Comparison of ENCODE assay signal across 9 mouse cellular contexts in the genomic region with DNA sequence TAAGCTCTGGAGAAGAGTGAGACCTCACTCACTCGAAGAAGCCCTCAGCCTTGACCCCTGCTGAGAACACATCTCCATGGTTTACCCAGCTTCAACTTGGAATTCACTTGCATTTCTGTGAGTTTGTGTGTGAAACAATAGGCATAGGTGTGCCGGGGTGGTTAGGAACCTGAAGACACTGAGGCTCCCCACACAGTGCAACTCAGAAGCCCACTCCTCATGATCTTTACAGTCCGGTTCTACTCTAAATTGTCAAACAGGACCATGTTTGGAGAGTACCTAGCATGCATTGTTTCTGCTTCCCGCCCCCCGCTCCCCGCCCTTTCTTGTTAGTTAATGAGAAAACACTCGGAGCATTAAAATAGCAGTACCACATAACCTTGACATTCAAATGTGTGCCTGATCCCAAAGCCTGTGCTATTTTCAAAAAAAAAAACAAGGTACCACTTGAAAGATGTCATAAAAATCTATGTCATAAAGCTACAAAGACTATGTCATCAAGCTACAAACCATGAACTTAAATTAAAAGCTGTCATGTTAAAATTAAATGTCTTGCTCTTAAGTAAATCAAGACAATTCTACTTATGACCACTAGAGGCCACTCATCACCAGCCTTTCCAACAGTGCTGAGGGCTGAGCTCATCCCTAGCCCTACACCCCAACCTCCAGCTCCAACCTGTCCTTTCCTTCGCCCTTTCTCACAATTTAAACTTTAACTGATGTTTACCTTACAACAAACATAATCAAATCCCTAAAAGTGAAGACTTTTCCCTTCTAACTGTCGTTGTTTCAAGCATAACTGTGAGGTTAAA. TPM values are rescaled to one million over a fixed set of nuclear protein-coding genes. Genes with fewer than 3 reads are reported as not detected.
DNase-seq lines count a peak whose midpoint lies in the region; ATAC-seq and TF ChIP-seq lines count a peak whose summit lies in the region.
"Had no signal": no experiment of that assay in that cellular context is flagged by ENCODE, and none has a peak within 500 bp of the region (broad histone marks: within the 10 kb centered on the region; RNA-seq: fewer than 3 reads in every experiment).

No protein-coding gene starts in this region.

- dilution Hi-C loops in CH12.LX (cut with MboI; ENCODE audit: extremely low pct_ligation_motif_present, extremely low pct_unique_long_range_greater_than_20kb, low sequenced_read_pairs) = no loop called here

- H3K27ac ChIP-seq in layer of hippocampus, adult 2 months = no peak overlapping the region
- H3K27ac ChIP-seq in CH12.LX (ENCODE audit: insufficient read depth, low read depth) = no peak overlapping the region
- H3K27ac ChIP-seq in bone marrow, adult 2 months (ENCODE audit: control insufficient read depth, insufficient read depth, low read depth, low read length, poor library complexity) = no peak overlapping the region
- no peak overlapping the region for H3K27ac ChIP-seq in embryonic facial prominence, embryonic 11.5 days (replicated peaks; ENCODE audit: low read depth, low read length)

- in situ Hi-C loops in CH12.LX (cut with MboI; ENCODE audit: low pct_ligation_motif_present, low pct_unique_long_range_greater_than_20kb, low sequenced_read_pairs) = loop anchor here (25.0 kb wide), 1 partner anchor 238 kb away; no protein-coding TSS in a partner anchor

- WGBS in bone marrow, adult 2 months = 50% methylated on average over 9 of the region's 9 CpGs
- 47% methylated on average over 9 of the region's 9 CpGs for WGBS in embryonic facial prominence, embryonic 11.5 days

- TF ChIP-seq EP300 in CH12.LX (IDR thresholded peaks at IDR 0.05; ENCODE audit: low read length) = no peak

- no peak for ATAC-seq in embryonic facial prominence, embryonic 11.5 days (replicated peaks; ENCODE audit: insufficient number of reproducible peaks, low FRiP score, low TSS enrichment, low read depth)

- no peak overlapping the region for H3K4me2 ChIP-seq in CH12.LX (ENCODE audit: insufficient read depth, low read depth, poor library complexity, severe bottlenecking)
- H3K4me2 ChIP-seq in embryonic facial prominence, embryonic 11.5 days (ENCODE audit: low read depth, low read length) = no peak overlapping the region

- H3K9me3 ChIP-seq in CH12.LX (replicated peaks; ENCODE audit: low read length) = no peaks in the 10 kb centered on the region
- H3K9me3 ChIP-seq in embryonic facial prominence, embryonic 11.5 days (replicated peaks; ENCODE audit: control insufficient read depth, low read length) = no peaks in the 10 kb centered on the region
- H3K9me3 ChIP-seq: megakaryocyte, embryonic 14.5 days had no signal

- H3K36me3 ChIP-seq in CH12.LX (replicated peaks in 1 of 2; ENCODE audit: control insufficient read depth in 1 of 2, insufficient read depth in 1 of 2, low read length in 1 of 2) = no peaks in the 10 kb centered on the region
- H3K36me3 ChIP-seq in embryonic facial prominence, embryonic 11.5 days (replicated peaks; ENCODE audit: control insufficient read depth, insufficient read depth, low read depth, low read length) = no peaks in the 10 kb centered on the region

- no peaks in the 10 kb centered on the region for H3K27me3 ChIP-seq in CH12.LX (replicated peaks)
- no peaks in the 10 kb centered on the region for H3K27me3 ChIP-seq in embryonic facial prominence, embryonic 11.5 days (ENCODE audit: control insufficient read depth, insufficient read depth, low read length)

- H3K9ac ChIP-seq in CH12.LX (ENCODE audit: insufficient read depth, low read depth) = no peak overlapping the region
- no peak overlapping the region for H3K9ac ChIP-seq in embryonic facial prominence, embryonic 11.5 days (replicated peaks; ENCODE audit: low read length)

- DNase-seq in layer of hippocampus, adult 2 months (ENCODE audit: low spot score in 2 of 2) = peak; percentile 9 to 50
- no peak for DNase-seq in layer of hippocampus, adult 9-11 months
- peak; percentile 49 for DNase-seq in CH12.LX (ENCODE audit: extremely low read depth)
- peak; percentile 75 for DNase-seq in embryonic facial prominence, embryonic 11.5 days (ENCODE audit: low spot score)
- peak; percentile 62 for DNase-seq in induced T-regulatory cell, adult 2 months (ENCODE audit: low read depth)
- DNase-seq in mesoderm, embryonic 11.5 days (ENCODE audit: low read depth, low spot score) = peak; percentile 67
- DNase-seq in spleen, postnatal 4 days (ENCODE audit: low spot score in 2 of 2) = no peak

- TF ChIP-seq POLR2A in CH12.LX (IDR thresholded peaks at IDR 0.05; ENCODE audit: low read depth, low read length) = no peak
- TF ChIP-seq POLR2A in bone marrow, adult 2 months (IDR thresholded peaks at IDR 0.05; ENCODE audit: borderline replicate concordance, control insufficient read depth, low read depth, low read length) = no peak

- peak; percentile 96 for TF ChIP-seq RAD21 in CH12.LX (IDR thresholded peaks at IDR 0.05; ENCODE audit: low read depth, low read length)

- no peaks in the 10 kb centered on the region for H3K79me2 ChIP-seq in CH12.LX (replicated peaks; ENCODE audit: control insufficient read depth, extremely low read depth, insufficient read depth, poor library complexity, severe bottlenecking)

- TF ChIP-seq CTCF in layer of hippocampus, adult 2 months (conservative IDR thresholded peaks at IDR 0.05) = peak; percentile 92
- TF ChIP-seq CTCF in CH12.LX (conservative IDR thresholded peaks at IDR 0.05 in 1 of 2, IDR thresholded peaks at IDR 0.05 in 1 of 2; ENCODE audit: low read depth in 2 of 2, low read length in 2 of 2) = peak; percentile 78 to 87
- peak; percentile 69 for TF ChIP-seq CTCF in bone marrow, adult 2 months (IDR thresholded peaks at IDR 0.05; ENCODE audit: control insufficient read depth, insufficient read depth, low read length)

- no peaks in the 10 kb centered on the region for H3K4me1 ChIP-seq in CH12.LX (ENCODE audit: control insufficient read depth in 1 of 2, insufficient read depth in 2 of 2)
- H3K4me1 ChIP-seq in bone marrow, adult 2 months (ENCODE audit: control insufficient read depth, insufficient read depth, low read length) = no peaks in the 10 kb centered on the region
- no peaks in the 10 kb centered on the region for H3K4me1 ChIP-seq in embryonic facial prominence, embryonic 11.5 days (ENCODE audit: control insufficient read depth, insufficient read depth, low read length)

- no peak overlapping the region for H3K4me3 ChIP-seq in layer of hippocampus, adult 2 months
- H3K4me3 ChIP-seq in CH12.LX (replicated peaks in 1 of 3; ENCODE audit: low read depth in 2 of 3, low read length in 2 of 3, poor library complexity in 1 of 3) = no peak overlapping the region
- H3K4me3 ChIP-seq in bone marrow, adult 2 months (replicated peaks; ENCODE audit: control insufficient read depth, low read depth, low read length) = no peak overlapping the region
- no peak overlapping the region for H3K4me3 ChIP-seq in embryonic facial prominence, embryonic 11.5 days (ENCODE audit: low read depth, low read length)
- H3K4me3 ChIP-seq: megakaryocyte, embryonic 14.5 days had no signal

TF ChIP-seq in CH12.LX, 34 proteins besides CTCF, POLR2A, EP300 and RAD21:
- TF ChIP-seq CHD2 (IDR thresholded peaks at IDR 0.05; ENCODE audit: low read length) (no peak), BHLHE40 (IDR thresholded peaks at IDR 0.05; ENCODE audit: low read depth, low read length) (no peak), MAZ (IDR thresholded peaks at IDR 0.05; ENCODE audit: low read depth, low read length) (no peak), SMC3 (IDR thresholded peaks at IDR 0.05; ENCODE audit: low read depth, low read length) (peak; percentile 66), ZC3H11A (IDR thresholded peaks at IDR 0.05; ENCODE audit: low read depth, low read length) (peak; percentile 25; the same call in 1 of the 2 replicates), UBTF (IDR thresholded peaks at IDR 0.05; ENCODE audit: low read depth, low read length) (no peak), IRF4 (IDR thresholded peaks at IDR 0.05; ENCODE audit: low read depth, low read length) (no peak), ZMIZ1 (IDR thresholded peaks at IDR 0.05; ENCODE audit: low read depth, low read length) (no peak)

RNA-seq across cellular contexts. Expression of a gene that starts 19.8 kb away (rescaled TPM):
- total RNA-seq in layer of hippocampus, adult 2 months (2021) = 10 to 100 TPM; 28.2 to 32.0 TPM
- total RNA-seq in CH12.LX (2012; rRNA removed) = 0.17 and 0.25 TPM in 2 replicates
- 0.51 and 0.77 TPM in 2 replicates for total RNA-seq in CH12.LX (2014; rRNA removed)
- polyA plus RNA-seq in CH12.LX (2012; ENCODE audit: insufficient read length, low read depth) = 5.6 and 6.9 TPM in 2 replicates
- polyA plus RNA-seq in bone marrow, adult 2 months (2011; ENCODE audit: insufficient read depth, insufficient read length, low replicate concordance, missing spikeins) = not detected in 2 replicates
- 6.3 and 6.7 TPM in 2 replicates for polyA plus RNA-seq in embryonic facial prominence, embryonic 11.5 days (2014; fragmentation: Nextera tagmentation; extraction: Ambion mirVana)

RNA-seq across cellular contexts. Expression of a gene that starts 24.7 kb away (rescaled TPM):
- 100 to 1,000 TPM in 1 of 2 experiments, 10 to 100 TPM in 1; 80.7 to 101 TPM for total RNA-seq in layer of hippocampus, adult 2 months (2021)
- total RNA-seq in CH12.LX (2012; rRNA removed) (21.5 and 29.0 TPM in 2 replicates), CH12.LX (2014; rRNA removed) (30.5 and 40.3 TPM in 2 replicates)
- 36.8 and 38.2 TPM in 2 replicates for polyA plus RNA-seq in CH12.LX (2012; ENCODE audit: insufficient read length, low read depth)
- polyA plus RNA-seq in bone marrow, adult 2 months (2011; ENCODE audit: insufficient read depth, insufficient read length, low replicate concordance, missing spikeins) = 17.1 and 22.1 TPM in 2 replicates
- polyA plus RNA-seq in embryonic facial prominence, embryonic 11.5 days (2014; fragmentation: Nextera tagmentation; extraction: Ambion mirVana) = 65.1 and 65.2 TPM in 2 replicates

Comparison
In these comparisons a context has a peak if more than half of its experiments do, and no peak if none do; other contexts are left out.
1. DNase-seq: peak in layer of hippocampus, adult 2 months (2 of 2), CH12.LX (single experiment), embryonic facial prominence, embryonic 11.5 days (single experiment), induced T-regulatory cell, adult 2 months (single experiment) and mesoderm, embryonic 11.5 days (single experiment); none in layer of hippocampus, adult 9-11 months (single experiment) and spleen, postnatal 4 days (0 of 2).
2. Peak in every context shown above with its lines, with median percentiles within 50 percentile points of each other: CTCF ChIP-seq.